Mouse (Mus musculus) forebrain, postnatal 0 days (tissue): ENCODE data around the gene Hist2h2aa1. TPM values are rescaled to one million over a fixed set of nuclear protein-coding genes. Genes with fewer than 3 reads are reported as not detected.

Source experiments
- ATAC-seq: fragments of 200-750 bp; cut with Nextera tagmentation; 2 replicates; pipeline ENCODE4 v1.8.0; 2017; ENCODE audit warnings: mild to moderate bottlenecking, moderate library complexity
- DNase-seq: peaks from one replicate; pipeline ENCODE4 v3.0.0-alpha.2; 2015
- H3K27ac ChIP-seq: fragments of 300-500 bp; sonication (generic); 2 replicates; pipeline ENCODE4 v1.5.1; 2014; ENCODE audit warnings: low read depth, mild to moderate bottlenecking, antibody characterized with exemption, low read length, moderate library complexity, mixed read lengths
- H3K27me3 ChIP-seq: fragments of 300-500 bp; sonication (generic); 2 replicates; pipeline ENCODE4 v1.6.1; 2014; ENCODE audit warnings: mild to moderate bottlenecking, low read length, mixed read lengths; ENCODE audit not compliant: insufficient read depth
- H3K36me3 ChIP-seq: fragments of 300-500 bp; sonication (generic); 2 replicates; pipeline ENCODE4 v1.6.1; 2014; ENCODE audit warnings: mild to moderate bottlenecking, moderate library complexity; ENCODE audit not compliant: insufficient read depth
- H3K4me1 ChIP-seq: fragments of 300-500 bp; sonication (generic); 2 replicates; pipeline ENCODE4 v1.6.1; 2014; ENCODE audit warnings: antibody characterized with exemption; ENCODE audit not compliant: insufficient read depth
- H3K4me2 ChIP-seq: fragments of 300-500 bp; sonication (generic); 2 replicates; pipeline ENCODE4 v1.6.1; 2014; ENCODE audit warnings: low read depth, mild to moderate bottlenecking, moderate library complexity
- H3K4me3 ChIP-seq: fragments of 300-500 bp; sonication (generic); 2 replicates; pipeline ENCODE4 v1.5.1; 2014; ENCODE audit warnings: low read depth, low read length, mixed read lengths
- H3K9ac ChIP-seq: fragments of 300-500 bp; sonication (generic); 2 replicates; pipeline ENCODE4 v1.6.1; 2014; ENCODE audit warnings: mild to moderate bottlenecking
- H3K9me3 ChIP-seq: fragments of 300-500 bp; sonication (generic); 2 replicates; pipeline ENCODE4 v1.6.1; 2016; ENCODE audit warnings: low read length
- CTCF ChIP-seq: sonication (generic); IDR thresholded peaks from 2 replicates; pipeline ENCODE4 v1.5.1; 2016; ENCODE audit warnings: antibody characterized with exemption, control low read depth, low read depth
- WGBS: fragments of 180-500 bp; shearing (Covaris S2); extraction: QIAGEN DNeasy Blood & Tissue Kit; methylation state at CpG from one replicate; pipeline ENCODE4 v1.1.7; 2014; 5-methylcytosine and 5-hydroxymethylcytosine counted together
- polyA plus RNA-seq: library from polyadenylated mRNA; unstranded; fragments of >200 nt; fragmentation: Nextera tagmentation; extraction: Ambion mirVana; gene quantifications from 2 replicates; pipeline ENCODE4 v1.2.1, GENCODE M21; 2015
- total RNA-seq: library from RNA; depleted of rRNA; stranded (reverse); fragments of >200 nt; gene quantifications from 2 replicates; pipeline ENCODE4 v1.2.3, GENCODE M21; 2014

Hist2h2aa1 gene
- total and polyA plus RNA-seq, 2 experiments from 2014 or later, result 23.3 to 906 TPM

GRCm38 (mm10) chr3:96230404-96230803 is 14.9 kb upstream of the Hist2h2aa1 start:
- Histone ChIP-seq H3K27me3 (no peaks in the 10 kb centered on the region), H3K4me2 (no peak overlapping the region), H3K9me3 (no peaks in the 10 kb centered on the region), H3K4me3 (no peak overlapping the region), H3K27ac (no peak overlapping the region), H3K36me3 (no peaks in the 10 kb centered on the region), H3K4me1 (no peaks in the 10 kb centered on the region), H3K9ac (no peak overlapping the region)
- no peak for ATAC-seq
- TF ChIP-seq CTCF, result no peak
- DNase-seq, result no peak
- 85% methylated on average over 2 of the region's 2 CpGs for WGBS

- no peaks in the 10 kb centered on the region for H3K27me3 ChIP-seq
- no peaks in the 10 kb centered on the region for H3K9me3 ChIP-seq
- DNase-seq (no peak), ATAC-seq (no peak)
- H3K36me3 ChIP-seq, result no peaks in the 10 kb centered on the region
- no peak overlapping the region for H3K4me2 ChIP-seq
- H3K27ac ChIP-seq, result no peak overlapping the region
- TF ChIP-seq CTCF, result no peak
- no peak overlapping the region for H3K4me3 ChIP-seq
- no peak overlapping the region for H3K9ac ChIP-seq
- WGBS, result 79% methylated on average over 4 of the region's 4 CpGs
- no peaks in the 10 kb centered on the region for H3K4me1 ChIP-seq
These were observed 14.2 kb upstream of the Hist2h2aa1 start for GRCm38 (mm10) chr3:96230910-96231757.

GRCm38 (mm10) chr3:96231758-96232120 is 13.6 kb upstream of the Hist2h2aa1 start:
- no peak overlapping the region for H3K27ac ChIP-seq

DNA sequence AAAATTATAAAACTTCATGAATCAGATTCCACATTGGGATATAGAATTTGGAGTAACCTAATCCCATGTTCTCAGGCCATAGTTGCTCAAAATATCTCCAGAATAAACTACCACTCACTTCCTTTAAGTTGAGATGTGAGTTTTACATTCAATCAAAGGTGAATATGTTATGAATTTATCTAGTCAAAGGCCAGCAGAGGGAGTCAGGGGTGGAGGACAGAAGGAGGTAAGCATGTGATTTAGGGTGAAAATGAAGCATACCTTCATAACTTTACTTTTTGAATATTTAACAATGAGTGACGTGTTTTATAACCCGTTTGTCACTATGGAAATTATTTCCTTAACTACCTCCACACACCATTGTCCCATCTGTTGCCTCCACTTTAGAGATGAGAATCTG is 10.4 kb upstream of the Hist2h2aa1 start:
- TF ChIP-seq CTCF, result no peak
- ATAC-seq, result no peak
- 90% methylated on average over 2 of the region's 2 CpGs for WGBS
- Histone ChIP-seq H3K36me3 (no peaks in the 10 kb centered on the region), H3K27ac (no peak overlapping the region), H3K4me1 (0 out of 2 replicates have a peak, but pooled peaks cover 3% of the 10 kb centered on the region), H3K27me3 (no peaks in the 10 kb centered on the region), H3K9me3 (no peaks in the 10 kb centered on the region), H3K9ac (no peak overlapping the region), H3K4me3 (no peak overlapping the region), H3K4me2 (no peak overlapping the region)
- DNase-seq, result no peak

More at GRCm38 (mm10) chr3:96231758-96232120, 13.6 kb upstream of the Hist2h2aa1 start:
- TF ChIP-seq CTCF, result no peak
- no peak for ATAC-seq
- DNase-seq, result no peak
- Histone ChIP-seq H3K4me3 (no peak overlapping the region), H3K9me3 (no peaks in the 10 kb centered on the region), H3K4me1 (no peaks in the 10 kb centered on the region), H3K27me3 (no peaks in the 10 kb centered on the region), H3K9ac (no peak overlapping the region), H3K4me2 (no peak overlapping the region), H3K36me3 (no peaks in the 10 kb centered on the region)
- WGBS, result 60% methylated on average over 2 of the region's 2 CpGs

- H3K27ac ChIP-seq, result no peak overlapping the region
- H3K9me3 ChIP-seq, result no peaks in the 10 kb centered on the region
- 0 out of 2 replicates have a peak, but pooled peaks cover 3% of the 10 kb centered on the region for H3K4me1 ChIP-seq
- H3K36me3 ChIP-seq, result no peaks in the 10 kb centered on the region
- H3K27me3 ChIP-seq, result no peaks in the 10 kb centered on the region
- no peak overlapping the region for H3K4me3 ChIP-seq
- 65% methylated on average over 3 of the region's 3 CpGs for WGBS
- no peak for TF ChIP-seq CTCF
- no peak for DNase-seq
- no peak for ATAC-seq
- no peak overlapping the region for H3K9ac ChIP-seq
- H3K4me2 ChIP-seq, result no peak overlapping the region
These were observed 9.5 kb upstream of the Hist2h2aa1 start for GRCm38 (mm10) chr3:96235836-96236235.

DNA sequence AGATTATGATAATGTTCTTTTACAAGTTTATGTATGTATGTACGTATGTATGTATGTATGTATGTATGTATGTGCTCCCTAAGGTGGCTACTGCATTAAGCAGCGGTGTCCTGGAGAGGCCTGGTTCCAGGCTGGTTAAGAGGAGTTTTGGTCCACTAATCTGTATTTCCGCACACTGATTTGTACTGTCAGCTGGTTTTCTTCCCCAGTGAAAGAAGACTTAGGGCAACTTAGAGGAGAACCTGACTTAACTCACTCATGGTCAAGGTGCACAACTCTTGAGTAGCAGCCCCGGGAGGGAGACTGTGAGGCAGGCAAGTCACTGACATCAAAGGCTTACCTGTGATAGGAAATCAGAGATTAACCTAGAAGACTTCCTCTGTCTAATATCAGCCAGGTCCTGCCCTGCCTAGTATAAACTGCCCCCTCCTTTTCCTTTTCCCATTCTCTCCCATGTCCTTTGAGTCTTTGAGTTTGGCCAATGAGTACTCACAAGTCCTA is 8.4 kb upstream of the Hist2h2aa1 start:
- H3K9ac ChIP-seq, result no peak overlapping the region
- H3K27me3 ChIP-seq, result no peaks in the 10 kb centered on the region
- no peak for ATAC-seq
- no peaks in the 10 kb centered on the region for H3K9me3 ChIP-seq
- no peaks in the 10 kb centered on the region for H3K36me3 ChIP-seq
- no peak overlapping the region for H3K4me3 ChIP-seq
- 0 out of 2 replicates have a peak, but pooled peaks cover 3% of the 10 kb centered on the region for H3K4me1 ChIP-seq
- WGBS, result 80% methylated on average over 4 of the region's 4 CpGs
- no peak for TF ChIP-seq CTCF
- no peak for DNase-seq
- no peak overlapping the region for H3K27ac ChIP-seq
- H3K4me2 ChIP-seq, result 0 out of 2 replicates have a peak overlapping the region, but pooled peaks have one; percentile 37

GRCm38 (mm10) chr3:96237335-96237903 is 7.9 kb upstream of the Hist2h2aa1 start:
- DNase-seq (no peak), ATAC-seq (no peak)
- no peaks in the 10 kb centered on the region for H3K9me3 ChIP-seq
- no peak overlapping the region for H3K27ac ChIP-seq
- H3K36me3 ChIP-seq, result no peaks in the 10 kb centered on the region
- 22% methylated on average over 7 of the region's 7 CpGs for WGBS
- no peak for TF ChIP-seq CTCF
- H3K27me3 ChIP-seq, result no peaks in the 10 kb centered on the region
- peak overlapping the region; percentile 37 for H3K4me2 ChIP-seq
- no peak overlapping the region for H3K4me3 ChIP-seq
- 0 out of 2 replicates have a peak, but pooled peaks cover 3% of the 10 kb centered on the region for H3K4me1 ChIP-seq
- no peak overlapping the region for H3K9ac ChIP-seq
